Mouse (Mus musculus): ENCODE data around the gene Edc4. TPM values are rescaled to one million over a fixed set of nuclear protein-coding genes. Genes with fewer than 3 reads are reported as not detected.

Gene Edc4
- polyA plus RNA-seq, 1 experiment from 2014 or later: 35.6 TPM

DNA sequence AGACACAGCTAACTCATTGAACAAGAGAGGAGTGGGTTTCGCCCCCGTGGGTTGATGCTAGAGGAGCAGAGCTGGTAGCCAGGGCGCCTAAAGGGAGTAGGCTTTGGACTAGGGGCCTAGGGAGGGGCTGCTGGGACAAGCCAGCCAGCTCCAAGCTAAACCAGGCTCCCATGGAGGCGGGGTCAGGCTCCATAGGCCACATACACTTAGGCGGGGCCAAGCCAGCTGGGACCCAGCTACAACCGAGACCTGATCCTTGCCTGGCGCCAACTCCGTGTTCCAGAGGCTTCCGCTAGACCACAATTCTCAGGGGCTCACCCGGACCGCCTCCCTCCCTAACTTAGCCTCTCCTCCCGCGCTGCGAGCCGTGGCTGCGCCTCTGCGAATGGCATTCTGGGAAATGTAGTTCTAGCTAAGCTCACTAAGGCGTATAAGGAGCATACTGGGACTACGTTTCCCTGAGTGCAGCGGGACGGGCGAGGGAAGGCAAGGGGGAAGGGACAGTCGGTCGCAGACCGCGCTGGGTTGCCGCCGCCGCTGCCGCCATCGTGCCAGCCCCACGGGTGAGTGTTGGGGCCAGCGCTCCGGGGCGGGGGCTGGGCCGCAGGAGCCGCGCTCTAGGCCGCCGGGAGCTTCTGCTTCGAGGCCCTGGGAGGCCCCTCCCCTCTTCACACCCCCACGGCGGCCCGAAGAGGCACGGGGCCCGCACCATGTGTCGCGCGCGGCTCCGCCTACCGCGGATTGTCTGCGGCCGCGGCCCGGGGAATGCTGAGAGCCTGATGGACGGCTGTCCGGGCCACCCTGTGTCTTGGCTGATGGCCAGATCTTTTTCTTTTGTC lies 20.3 kb upstream of the Edc4 start, which contains the start of gene Nutf2:
TSS of gene Nutf2 (plus strand) at position 438 of the 839 bp plus-strand sequence.
- Histone ChIP-seq H3K4me1 (ENCODE audit: control insufficient read depth, insufficient read depth, low read length) (peaks cover 45% of the 10 kb centered on the region), H3K27ac (ENCODE audit: low read depth, low read length) (peak within 1 kb of the TSS; percentile 66), H3K9me3 (ENCODE audit: control insufficient read depth, low read length) (no peaks in the 10 kb centered on the region), H3K9ac (ENCODE audit: low read length) (peak within 1 kb of the TSS; percentile 93), H3K36me3 (ENCODE audit: control insufficient read depth, insufficient read depth, low read length) (no peaks in the 10 kb centered on the region), H3K27me3 (ENCODE audit: control insufficient read depth, insufficient read depth, low read length) (no peaks in the 10 kb centered on the region), H3K4me3 (ENCODE audit: low read depth, low read length) (peak within 1 kb of the TSS; percentile 95), H3K4me2 (peak within 1 kb of the TSS; percentile 86)
- WGBS: under 1% methylated on average over 59 of the region's 59 CpGs
- DNase-seq (ENCODE audit: low spot score, missing footprints): peak; percentile 98
- ATAC-seq (ENCODE audit: low FRiP score): peak; percentile 97

DNA sequence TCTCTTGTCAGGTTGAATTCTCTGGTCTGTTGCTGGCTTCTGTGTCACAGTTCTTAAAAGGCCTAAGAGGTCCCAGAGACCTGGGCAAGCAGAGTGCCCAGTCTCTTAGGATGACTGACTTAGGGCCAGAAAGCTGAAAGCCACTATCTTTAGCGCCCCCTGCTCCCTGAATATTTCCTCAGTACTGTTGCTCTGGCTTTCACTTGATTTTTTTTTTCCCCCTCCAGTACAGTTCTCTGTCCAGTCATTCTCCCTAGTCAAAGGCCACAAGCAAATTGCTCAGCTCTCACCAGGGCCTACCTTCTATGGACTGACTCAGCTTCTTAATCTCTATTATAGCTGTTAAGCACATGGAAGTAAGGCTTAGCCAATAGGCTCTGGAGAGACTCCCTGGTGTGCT lies 18.7 kb upstream of the Edc4 start:
- H3K9me3 ChIP-seq (ENCODE audit: control insufficient read depth, low read length): no peaks in the 10 kb centered on the region
- H3K4me1 ChIP-seq (ENCODE audit: control insufficient read depth, insufficient read depth, low read length): peaks cover 33% of the 10 kb centered on the region
- H3K9ac ChIP-seq (ENCODE audit: low read length): peak overlapping the region; percentile 93
- H3K27me3 ChIP-seq (ENCODE audit: control insufficient read depth, insufficient read depth, low read length): no peaks in the 10 kb centered on the region
- ATAC-seq (ENCODE audit: low FRiP score): no peak
- peaks cover 10% of the 10 kb centered on the region for H3K36me3 ChIP-seq (ENCODE audit: control insufficient read depth, insufficient read depth, low read length)
- no peak overlapping the region for H3K27ac ChIP-seq (ENCODE audit: low read depth, low read length)
- peak overlapping the region; percentile 95 for H3K4me3 ChIP-seq (ENCODE audit: low read depth, low read length)
- peak overlapping the region; percentile 86 for H3K4me2 ChIP-seq
- no peak for DNase-seq (ENCODE audit: low spot score, missing footprints)
- 6% methylated on average over 1 of the region's 1 CpGs for WGBS

DNA sequence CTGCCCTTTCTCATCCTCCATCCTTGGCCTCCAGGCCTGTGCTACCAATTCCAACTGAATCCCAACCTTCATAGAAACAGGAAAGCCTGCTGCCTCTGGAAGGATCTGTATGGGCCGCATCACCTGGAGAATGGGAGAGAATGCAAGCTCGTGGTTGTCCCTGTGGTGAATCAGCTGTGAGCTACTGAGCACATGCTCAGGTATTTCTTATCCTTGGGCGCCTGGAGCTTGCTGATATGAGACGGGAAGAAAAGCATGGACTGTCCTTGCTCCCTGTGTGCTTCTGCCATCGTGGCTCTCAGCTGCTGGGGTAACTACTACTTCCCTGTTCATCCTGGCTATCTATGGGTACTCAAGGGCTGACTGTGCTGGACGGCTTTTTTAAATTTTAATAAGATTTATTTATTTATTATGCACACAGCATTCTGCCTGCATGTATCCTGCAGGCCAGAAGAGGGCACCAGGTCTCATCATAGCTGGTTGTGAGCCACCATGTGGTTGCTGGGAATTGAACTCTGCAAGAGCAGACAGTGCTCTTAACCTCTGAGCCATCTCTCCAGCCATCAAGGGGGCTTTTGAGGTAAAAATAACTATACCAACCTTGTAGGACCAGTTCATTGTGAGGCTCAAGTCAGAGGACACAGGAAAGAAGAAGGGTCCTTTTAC lies 14.2 kb upstream of the Edc4 start:
- Histone ChIP-seq H3K27ac (ENCODE audit: low read depth, low read length) (no peak overlapping the region), H3K36me3 (ENCODE audit: control insufficient read depth, insufficient read depth, low read length) (peaks cover 20% of the 10 kb centered on the region), H3K9me3 (ENCODE audit: control insufficient read depth, low read length) (no peaks in the 10 kb centered on the region), H3K4me2 (no peak overlapping the region), H3K27me3 (ENCODE audit: control insufficient read depth, insufficient read depth, low read length) (no peaks in the 10 kb centered on the region), H3K4me3 (ENCODE audit: low read depth, low read length) (no peak overlapping the region), H3K4me1 (ENCODE audit: control insufficient read depth, insufficient read depth, low read length) (peaks cover 13% of the 10 kb centered on the region), H3K9ac (ENCODE audit: low read length) (no peak overlapping the region)
- ATAC-seq (ENCODE audit: low FRiP score) (no peak), DNase-seq (ENCODE audit: low spot score, missing footprints) (no peak)
- 82% methylated on average over 6 of the region's 6 CpGs for WGBS

DNA sequence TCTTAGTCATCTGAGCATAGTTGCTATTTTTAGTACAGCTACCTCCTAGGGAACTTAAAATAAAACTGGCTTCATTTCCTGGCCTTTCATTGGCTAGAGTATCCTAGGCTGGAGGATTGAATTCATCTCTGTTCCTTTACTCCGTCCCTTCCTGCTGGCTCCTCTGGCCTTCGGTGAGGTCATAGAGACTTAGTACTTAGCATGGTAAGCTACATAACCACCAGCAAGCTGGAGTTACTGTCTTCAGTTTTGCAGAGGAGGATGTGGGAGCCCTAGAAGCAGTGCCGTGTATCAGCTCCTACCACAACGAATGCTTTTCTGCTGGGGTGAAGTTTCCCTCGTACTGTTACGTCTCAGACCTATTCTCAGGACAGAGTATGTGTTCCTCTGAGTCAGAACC lies 6.4 kb upstream of the Edc4 start:
- H3K4me3 ChIP-seq (ENCODE audit: low read depth, low read length): no peak overlapping the region
- H3K27me3 ChIP-seq (ENCODE audit: control insufficient read depth, insufficient read depth, low read length): no peaks in the 10 kb centered on the region
- H3K9ac ChIP-seq (ENCODE audit: low read length): no peak overlapping the region
- no peak for ATAC-seq (ENCODE audit: low FRiP score)
- no peaks in the 10 kb centered on the region for H3K9me3 ChIP-seq (ENCODE audit: control insufficient read depth, low read length)
- no peaks in the 10 kb centered on the region for H3K4me1 ChIP-seq (ENCODE audit: control insufficient read depth, insufficient read depth, low read length)
- peaks cover 29% of the 10 kb centered on the region for H3K36me3 ChIP-seq (ENCODE audit: control insufficient read depth, insufficient read depth, low read length)
- WGBS: 91% methylated on average over 6 of the region's 6 CpGs
- H3K4me2 ChIP-seq: no peak overlapping the region
- no peak overlapping the region for H3K27ac ChIP-seq (ENCODE audit: low read depth, low read length)
- no peak for DNase-seq (ENCODE audit: low spot score, missing footprints)

DNA sequence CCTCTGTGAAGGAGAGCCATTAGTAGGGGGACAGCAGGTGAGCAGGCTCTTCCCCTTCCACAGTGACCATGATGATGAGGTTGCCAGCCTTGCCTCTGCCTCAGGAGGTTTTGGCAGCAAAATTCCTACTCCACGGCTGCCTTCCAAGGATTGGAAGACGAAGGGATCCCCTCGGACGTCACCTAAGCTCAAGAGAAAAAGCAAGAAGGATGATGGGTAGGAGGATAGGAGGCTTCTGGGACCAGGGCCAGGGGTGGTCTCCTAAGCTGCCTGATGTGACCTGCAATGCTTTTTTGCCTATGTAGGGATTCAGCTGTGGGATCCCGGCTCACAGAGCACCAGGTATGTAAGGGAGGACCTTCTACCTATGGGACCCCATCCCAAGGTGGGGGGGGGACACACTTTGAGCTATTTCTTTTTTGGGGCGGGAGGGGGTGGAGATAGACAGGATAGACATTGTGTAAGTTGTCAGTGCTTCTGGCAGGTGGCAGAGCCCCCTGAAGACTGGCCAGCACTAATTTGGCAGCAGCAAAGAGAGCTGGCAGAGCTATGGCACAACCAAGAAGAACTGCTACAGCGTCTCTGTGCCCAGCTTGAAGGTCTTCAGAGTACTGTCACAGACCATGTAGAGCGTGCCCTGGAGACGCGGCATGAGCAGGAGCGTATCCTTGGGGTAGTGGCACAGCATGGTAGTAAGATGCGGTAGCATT lies 9.2 kb downstream of the Edc4 start:
- Histone ChIP-seq H3K4me1 (ENCODE audit: control insufficient read depth, insufficient read depth, low read length) (0 out of 2 replicates have a peak, but pooled peaks cover 2% of the 10 kb centered on the region), H3K36me3 (ENCODE audit: control insufficient read depth, insufficient read depth, low read length) (peaks cover 53% of the 10 kb centered on the region), H3K27ac (ENCODE audit: low read depth, low read length) (no peak overlapping the region), H3K4me2 (no peak overlapping the region), H3K9me3 (ENCODE audit: control insufficient read depth, low read length) (no peaks in the 10 kb centered on the region), H3K27me3 (ENCODE audit: control insufficient read depth, insufficient read depth, low read length) (no peaks in the 10 kb centered on the region), H3K4me3 (ENCODE audit: low read depth, low read length) (no peak overlapping the region), H3K9ac (ENCODE audit: low read length) (no peak overlapping the region)
- WGBS: 94% methylated on average over 12 of the region's 12 CpGs
- DNase-seq (ENCODE audit: low spot score, missing footprints): no peak
- ATAC-seq (ENCODE audit: low FRiP score): no peak

DNA sequence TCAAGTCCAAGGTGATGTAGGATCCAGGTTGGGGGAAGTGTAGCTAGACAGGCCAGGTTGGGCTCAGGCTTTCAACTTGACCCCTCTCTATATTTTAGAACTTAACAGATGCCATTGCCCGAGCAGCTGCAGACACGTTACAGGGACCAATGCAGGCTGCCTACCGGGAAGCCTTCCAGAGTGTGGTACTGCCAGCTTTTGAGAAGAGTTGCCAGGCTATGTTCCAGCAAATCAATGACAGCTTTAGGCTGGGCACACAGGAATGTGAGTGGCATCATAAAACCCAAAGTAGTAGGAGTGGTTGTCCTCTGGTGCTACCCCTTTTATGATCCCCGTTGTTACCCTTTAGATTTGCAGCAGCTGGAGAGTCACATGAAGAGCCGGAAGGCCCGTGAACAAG lies 10.2 kb downstream of the Edc4 start:
- no peak for DNase-seq (ENCODE audit: low spot score, missing footprints)
- no peak overlapping the region for H3K27ac ChIP-seq (ENCODE audit: low read depth, low read length)
- 0 out of 2 replicates have a peak, but pooled peaks cover 2% of the 10 kb centered on the region for H3K4me1 ChIP-seq (ENCODE audit: control insufficient read depth, insufficient read depth, low read length)
- H3K36me3 ChIP-seq (ENCODE audit: control insufficient read depth, insufficient read depth, low read length): peaks cover 43% of the 10 kb centered on the region
- H3K9ac ChIP-seq (ENCODE audit: low read length): no peak overlapping the region
- WGBS: 92% methylated on average over 6 of the region's 6 CpGs
- ATAC-seq (ENCODE audit: low FRiP score): no peak
- H3K27me3 ChIP-seq (ENCODE audit: control insufficient read depth, insufficient read depth, low read length): no peaks in the 10 kb centered on the region
- H3K9me3 ChIP-seq (ENCODE audit: control insufficient read depth, low read length): no peaks in the 10 kb centered on the region
- no peak overlapping the region for H3K4me3 ChIP-seq (ENCODE audit: low read depth, low read length)
- H3K4me2 ChIP-seq: no peak overlapping the region

DNA sequence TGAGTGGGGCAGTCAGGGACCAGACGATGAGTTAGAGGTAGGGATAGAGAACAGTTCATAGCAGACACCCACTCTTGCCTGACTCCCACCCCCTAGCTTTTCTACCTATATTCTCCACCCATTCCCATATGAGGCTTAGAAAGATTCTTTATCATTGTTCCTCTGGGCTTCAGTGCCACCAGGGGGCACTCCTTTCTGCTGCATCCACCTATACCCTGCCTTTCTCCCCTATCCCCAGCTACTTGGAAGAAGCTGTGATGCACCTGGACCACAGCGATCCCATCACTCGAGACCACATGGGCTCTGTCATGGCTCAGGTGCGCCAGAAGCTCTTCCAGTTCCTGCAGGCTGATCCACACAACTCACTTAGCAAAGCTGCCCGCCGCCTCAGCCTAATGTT lies 11.8 kb downstream of the Edc4 start:
- DNase-seq (ENCODE audit: low spot score, missing footprints) (no peak), ATAC-seq (ENCODE audit: low FRiP score) (peak; percentile 36; the same call in 1 of the 2 replicates)
- H3K4me2 ChIP-seq: no peak overlapping the region
- H3K27ac ChIP-seq (ENCODE audit: low read depth, low read length): no peak overlapping the region
- no peaks in the 10 kb centered on the region for H3K9me3 ChIP-seq (ENCODE audit: control insufficient read depth, low read length)
- H3K4me1 ChIP-seq (ENCODE audit: control insufficient read depth, insufficient read depth, low read length): 0 out of 2 replicates have a peak, but pooled peaks cover 2% of the 10 kb centered on the region
- no peak overlapping the region for H3K4me3 ChIP-seq (ENCODE audit: low read depth, low read length)
- H3K27me3 ChIP-seq (ENCODE audit: control insufficient read depth, insufficient read depth, low read length): no peaks in the 10 kb centered on the region
- WGBS: 88% methylated on average over 6 of the region's 6 CpGs
- H3K36me3 ChIP-seq (ENCODE audit: control insufficient read depth, insufficient read depth, low read length): peaks cover 31% of the 10 kb centered on the region
- no peak overlapping the region for H3K9ac ChIP-seq (ENCODE audit: low read length)

DNA sequence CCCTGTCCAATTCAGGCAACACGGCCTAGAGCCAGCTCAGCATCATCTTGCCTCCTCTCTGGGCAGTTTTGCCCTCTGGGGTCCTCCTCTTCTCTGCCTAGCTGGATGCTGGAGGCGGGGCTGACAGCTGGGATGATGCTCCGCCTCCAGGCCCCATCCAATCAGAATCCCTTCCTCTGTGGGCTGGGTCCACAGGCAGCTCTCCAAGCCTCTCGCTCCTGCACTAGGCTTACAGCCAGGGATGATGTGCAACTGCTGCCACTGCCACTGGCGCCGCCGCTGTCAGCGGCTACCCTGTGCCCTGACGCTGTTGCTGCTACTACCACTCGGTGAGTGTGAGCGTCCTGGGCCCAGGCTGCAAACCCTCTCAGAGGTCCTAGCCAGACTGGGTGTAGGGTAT lies 12.7 kb downstream of the Edc4 start, which contains the start of gene Nrn1l:
TSS of gene Nrn1l (plus strand) at position 229 of the 400 bp plus-strand sequence.
- 5% methylated on average over 11 of the region's 11 CpGs for WGBS

More for the DNA sequence above, 12.7 kb downstream of the Edc4 start, which contains the start of gene Nrn1l:
- Histone ChIP-seq H3K9ac (ENCODE audit: low read length) (no peak within 1 kb of the TSS), H3K4me2 (no peak within 1 kb of the TSS), H3K9me3 (ENCODE audit: control insufficient read depth, low read length) (no peaks in the 10 kb centered on the region), H3K27ac (ENCODE audit: low read depth, low read length) (no peak within 1 kb of the TSS), H3K4me3 (ENCODE audit: low read depth, low read length) (no peak within 1 kb of the TSS), H3K4me1 (ENCODE audit: control insufficient read depth, insufficient read depth, low read length) (0 out of 2 replicates have a peak, but pooled peaks cover 2% of the 10 kb centered on the region), H3K27me3 (ENCODE audit: control insufficient read depth, insufficient read depth, low read length) (no peaks in the 10 kb centered on the region), H3K36me3 (ENCODE audit: control insufficient read depth, insufficient read depth, low read length) (peaks cover 22% of the 10 kb centered on the region)
- peak; percentile 93 for DNase-seq (ENCODE audit: low spot score, missing footprints)
- ATAC-seq (ENCODE audit: low FRiP score): peak; percentile 93
